Mouse (Mus musculus) CH12.LX (cell line): ENCODE results near the gene Tmx2. TPM values are rescaled to one million over a fixed set of nuclear protein-coding genes. Genes with fewer than 3 reads are reported as not detected.
A peak's percentile ranks its signal among the peaks of the same experiment; 100 is the strongest.

Experiments used
- DNase-seq: peaks from one replicate; pipeline ENCODE4 v3.0.0-alpha.2; 2013; ENCODE audit errors: extremely low read depth
- H3K27ac ChIP-seq: 2 replicates; pipeline ENCODE4 v1.5.1; 2012; ENCODE audit warnings: low read depth, mild to moderate bottlenecking, control low read depth, moderate library complexity; ENCODE audit not compliant: insufficient read depth
- H3K27me3 ChIP-seq: replicated peaks from 2 replicates; pipeline ENCODE3; 2012; ENCODE audit warnings: inconsistent platforms
- H3K36me3 ChIP-seq, 2 experiments: replicated peaks in 1 of 2; 2 replicates each; pipeline versions ENCODE3 to v1.6.1; 2012; ENCODE audit warnings: inconsistent platforms in 1 of 2, low read length in 1 of 2, mild to moderate bottlenecking in 1 of 2, mixed read lengths in 1 of 2, moderate library complexity in 1 of 2; ENCODE audit not compliant: control insufficient read depth in 1 of 2, insufficient read depth in 1 of 2
- H3K4me1 ChIP-seq, 2 experiments: 2 replicates each; pipeline ENCODE4 v1.6.1; 2012; ENCODE audit warnings: inconsistent platforms in 1 of 2, moderate library complexity in 1 of 2; ENCODE audit not compliant: insufficient read depth in 2 of 2, control insufficient read depth in 1 of 2
- H3K4me2 ChIP-seq: 2 replicates; pipeline ENCODE4 v1.6.1; 2012; ENCODE audit warnings: low read depth, mild to moderate bottlenecking, control low read depth; ENCODE audit not compliant: poor library complexity, insufficient read depth, severe bottlenecking
- H3K4me3 ChIP-seq, 3 experiments: fragments of 150-350 bp in 1 of 3; sonication (generic) in 1 of 3; replicated peaks in 1 of 3; 2 replicates each; pipeline versions ENCODE3 to v1.5.1; 2011 to 2012; ENCODE audit warnings: low read depth in 2 of 3, low read length in 2 of 3, mild to moderate bottlenecking in 2 of 3, moderate library complexity in 2 of 3, control low read depth in 1 of 3, improper control_type of control experiment in 1 of 3, inconsistent platforms in 1 of 3, mixed read lengths in 1 of 3; ENCODE audit not compliant: poor library complexity in 1 of 3
- H3K79me2 ChIP-seq: replicated peaks from 2 replicates; pipeline ENCODE4 v1.6.1; 2012; ENCODE audit warnings: mild to moderate bottlenecking, moderate library complexity; ENCODE audit not compliant: control insufficient read depth, poor library complexity, insufficient read depth, severe bottlenecking; ENCODE audit errors: extremely low read depth
- H3K9ac ChIP-seq: 2 replicates; pipeline ENCODE4 v1.6.1; 2012; ENCODE audit warnings: low read depth, mild to moderate bottlenecking, control low read depth, moderate library complexity; ENCODE audit not compliant: insufficient read depth
- H3K9me3 ChIP-seq: replicated peaks from 2 replicates; pipeline ENCODE3; 2012; ENCODE audit warnings: low read length, inconsistent platforms, mixed read lengths
- CTCF ChIP-seq, 2 experiments: IDR thresholded peaks in 1 of 2; conservative IDR thresholded peaks in 1 of 2; 2 replicates each; pipeline ENCODE4 v1.5.1; 2011 to 2012; ENCODE audit warnings: low read depth in 2 of 2, low read length in 2 of 2, improper control_type of control experiment in 1 of 2, inconsistent platforms in 1 of 2, mild to moderate bottlenecking in 1 of 2, moderate library complexity in 1 of 2
- ELF1 ChIP-seq: IDR thresholded peaks from 2 replicates; pipeline ENCODE4 v1.6.1; 2014; ENCODE audit warnings: low read depth, mild to moderate bottlenecking, inconsistent platforms, low read length, improper control_type of control experiment
- IRF4 ChIP-seq: IDR thresholded peaks from 2 replicates; pipeline ENCODE4 v1.6.1; 2014; ENCODE audit warnings: low read depth, mild to moderate bottlenecking, inconsistent platforms, low read length, improper control_type of control experiment
- JUND ChIP-seq: conservative IDR thresholded peaks from 2 replicates; pipeline ENCODE4 v1.6.1; 2011; ENCODE audit warnings: low read depth, low read length, improper control_type of control experiment
- MAFK ChIP-seq: IDR thresholded peaks from 2 replicates; pipeline ENCODE4 v1.6.1; 2011; ENCODE audit warnings: low read length, improper control_type of control experiment; ENCODE audit not compliant: insufficient replicate concordance
- MAX ChIP-seq: IDR thresholded peaks from 2 replicates; pipeline ENCODE4 v1.6.1; 2011; ENCODE audit warnings: low read length, improper control_type of control experiment
- MXI1 ChIP-seq: IDR thresholded peaks from 2 replicates; pipeline ENCODE4 v1.6.1; 2011; ENCODE audit warnings: mild to moderate bottlenecking, low read depth, low read length, improper control_type of control experiment
- MYC ChIP-seq: IDR thresholded peaks from 2 replicates; pipeline ENCODE4 v1.6.1; 2011; ENCODE audit warnings: low read depth, mild to moderate bottlenecking, improper control_type of control experiment, low read length
- NRF1 ChIP-seq: IDR thresholded peaks from 2 replicates; pipeline ENCODE4 v1.6.1; 2014; ENCODE audit warnings: low read depth, mild to moderate bottlenecking, inconsistent platforms, low read length, improper control_type of control experiment, moderate library complexity
- RAD21 ChIP-seq: IDR thresholded peaks from 2 replicates; pipeline ENCODE4 v1.6.1; 2011; ENCODE audit warnings: low read depth, mild to moderate bottlenecking, low read length, improper control_type of control experiment, moderate library complexity
- SMC3 ChIP-seq: IDR thresholded peaks from 2 replicates; pipeline ENCODE4 v1.6.1; 2011; ENCODE audit warnings: low read depth, low read length, improper control_type of control experiment
- ZC3H11A ChIP-seq: IDR thresholded peaks from 2 replicates; pipeline ENCODE4 v1.6.1; 2012; ENCODE audit warnings: low read depth, mild to moderate bottlenecking, inconsistent platforms, low read length, improper control_type of control experiment
- ZNF384 ChIP-seq: IDR thresholded peaks from 2 replicates; pipeline ENCODE4 v1.6.1; 2012; ENCODE audit warnings: low read depth, low read length, improper control_type of control experiment, inconsistent platforms
- dilution Hi-C: fragments of 300-500 bp; cut with MboI; formaldehyde crosslinking; loops from 2 replicates; pipeline ENCODE4 v1.14.3; 2020; ENCODE audit warnings: low sequenced_read_pairs; ENCODE audit not compliant: extremely low pct_unique_long_range_greater_than_20kb, extremely low pct_ligation_motif_present
- in situ Hi-C: fragments of 300-500 bp; cut with MboI; formaldehyde crosslinking; loops from 3 replicates; pipeline ENCODE4 v1.14.3; 2019; ENCODE audit warnings: low sequenced_read_pairs, low pct_ligation_motif_present, low pct_unique_long_range_greater_than_20kb, mixed read lengths
- polyA plus RNA-seq: library from polyadenylated mRNA; unstranded; fragments of >175 nt; gene quantifications from 2 replicates; pipeline ENCODE4 v1.2.1, GENCODE M21; 2012; ENCODE audit warnings: low read depth; ENCODE audit not compliant: insufficient read length
- total RNA-seq, 2 experiments: library from RNA; depleted of rRNA; stranded (reverse); fragments of 300-350 nt in 1 of 2; fragments of >200 nt in 1 of 2; gene quantifications; 2 replicates each; pipeline ENCODE4 v1.2.3; 2012 to 2014

Gene Tmx2
- total and polyA plus RNA-seq, 3 experiments: 68.1 to 76.5 (median 70.4) TPM

- TF ChIP-seq CTCF (conservative IDR thresholded peaks at IDR 0.05 in 1 of 2, IDR thresholded peaks at IDR 0.05 in 1 of 2; ENCODE audit: low read depth in 2 of 2, low read length in 2 of 2) (peak; percentile 31 to 69; a peak in 3 of 4 replicates), MAX (no peak), RAD21 (peak; percentile 71), SMC3 (peak; percentile 64), ZC3H11A (peak; percentile 17; the same call in 1 of the 2 replicates)
- peak; percentile 69 for DNase-seq
- Histone ChIP-seq H3K79me2 (no peaks in the 10 kb centered on the region), H3K4me1 (peaks cover 3 to 5% of the 10 kb centered on the region in 2 experiments; a peak in 1 of 4 replicates), H3K27ac (no peak overlapping the region), H3K4me2 (no peak overlapping the region), H3K9ac (no peak overlapping the region), H3K9me3 (peaks cover 2% of the 10 kb centered on the region), H3K4me3 (no peak overlapping the region), H3K36me3 (peaks cover 0 to 4% of the 10 kb centered on the region in 2 experiments), H3K27me3 (no peaks in the 10 kb centered on the region)
- dilution Hi-C loops: no loop called here
- in situ Hi-C loops: loop anchor here (25.0 kb wide), 1 partner anchor 201 kb away; no protein-coding TSS in a partner anchor
Measured at GRCm38 (mm10) chr2:84662866-84663265, 16.1 kb downstream of the Tmx2 start.

DNA sequence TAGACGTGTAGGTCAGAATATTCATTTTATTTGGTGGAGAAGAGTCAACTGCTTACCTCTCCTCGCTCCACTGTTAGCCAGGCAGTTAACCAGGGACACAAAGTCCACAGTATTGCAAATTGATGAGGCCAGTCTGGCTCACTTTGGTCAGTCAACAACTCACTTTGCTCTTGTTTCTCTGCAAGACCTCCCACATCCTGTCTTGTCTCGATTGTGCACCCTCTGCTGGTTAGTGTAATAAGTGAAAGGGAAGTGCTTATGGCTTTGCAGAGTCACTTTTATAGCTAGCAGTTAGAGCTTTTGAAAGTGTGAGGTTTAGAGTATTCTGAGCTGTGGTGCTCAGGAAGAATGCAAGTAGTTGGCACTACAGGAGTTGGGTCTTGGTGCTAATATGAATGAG is 18.7 kb downstream of the Tmx2 start:
- H3K27me3 ChIP-seq: no peaks in the 10 kb centered on the region
- H3K79me2 ChIP-seq: no peaks in the 10 kb centered on the region
- in situ Hi-C loops (loop anchor here (25.0 kb wide), 1 partner anchor 198 kb away; no protein-coding TSS in a partner anchor), dilution Hi-C loops (no loop called here)
- no peak overlapping the region for H3K9ac ChIP-seq
- peaks cover 3 to 14% of the 10 kb centered on the region in 2 experiments; a peak in 3 of 4 replicates for H3K4me1 ChIP-seq
- no peak overlapping the region for H3K4me2 ChIP-seq
- H3K27ac ChIP-seq: no peak overlapping the region
- no peak overlapping the region for H3K4me3 ChIP-seq
- H3K9me3 ChIP-seq: peaks cover 2% of the 10 kb centered on the region
- TF ChIP-seq ELF1 (peak; percentile 66; the same call in 1 of the 2 replicates), NRF1 (no peak), MAFK (no peak), MXI1 (no peak), SMC3 (peak; percentile 83), MAX (no peak), IRF4 (peak; percentile 55; the same call in 1 of the 2 replicates), CTCF (conservative IDR thresholded peaks at IDR 0.05 in 1 of 2, IDR thresholded peaks at IDR 0.05 in 1 of 2; ENCODE audit: low read depth in 2 of 2, low read length in 2 of 2) (peak; percentile 36 to 80; a peak in 3 of 4 replicates), JUND (no peak), MYC (no peak), RAD21 (peak; percentile 41), ZNF384 (no peak)
- no peaks in the 10 kb centered on the region for H3K36me3 ChIP-seq
- peak; percentile 74 for DNase-seq
